Mouse (Mus musculus) bone marrow macrophage, adult 2 months (primary cell): Measurements from ENCODE around the gene Cfap52.
A peak's percentile ranks its signal among the peaks of the same experiment; 100 is the strongest.

Experiments used
- CTCF ChIP-seq: IDR thresholded peaks from 2 replicates; pipeline ENCODE4 v1.5.1; 2012; ENCODE audit warnings: low read depth, mild to moderate bottlenecking, low read length, moderate library complexity
- POLR2A ChIP-seq: IDR thresholded peaks from 2 replicates; pipeline ENCODE4 v1.6.1; 2012; ENCODE audit warnings: mild to moderate bottlenecking, low read depth, low read length, borderline replicate concordance

GRCm38 (mm10) chr11:67897064-67897560 lies 68.3 kb downstream of the Cfap52 start:
- TF ChIP-seq CTCF (peak; percentile 57), POLR2A (no peak)
